12 mouse cellular contexts compared by ENCODE assay signal in the genomic region with DNA sequence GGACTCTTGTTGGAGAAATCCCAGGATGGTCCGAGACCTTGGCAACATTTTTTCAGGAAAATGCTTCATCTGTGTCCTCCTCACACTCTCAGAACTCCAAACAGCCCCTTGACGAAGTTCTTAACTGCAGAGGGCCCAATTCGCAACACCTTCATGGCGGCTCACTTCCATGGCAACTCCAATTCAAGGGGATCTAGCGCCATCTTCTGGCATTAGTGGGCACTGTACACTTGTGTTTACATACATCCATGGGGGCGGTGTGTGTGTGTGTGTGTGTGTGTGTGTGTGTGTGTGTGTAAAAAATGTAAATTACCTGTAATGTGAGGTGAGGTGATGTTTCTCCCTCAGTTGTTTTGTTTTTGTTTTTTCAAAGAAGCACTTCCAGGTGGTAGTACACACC. TPM values are rescaled to one million over a fixed set of nuclear protein-coding genes. Genes with fewer than 3 reads are reported as not detected.
DNase-seq lines count a peak whose midpoint lies in the region; ATAC-seq and TF ChIP-seq lines count a peak whose summit lies in the region.
"Had no signal": no experiment of that assay in that cellular context is flagged by ENCODE, and none has a peak within 500 bp of the region (broad histone marks: within the 10 kb centered on the region; RNA-seq: fewer than 3 reads in every experiment).

No protein-coding gene starts in this region.

- H3K4me3 ChIP-seq in forebrain, postnatal 0 days (ENCODE audit: low read depth, low read length): no peak overlapping the region
- H3K4me3 ChIP-seq in forebrain, embryonic 16.5 days (replicated peaks; ENCODE audit: low read length): no peak overlapping the region
- H3K4me3 ChIP-seq in midbrain, postnatal 0 days (ENCODE audit: low read depth, low read length): no peak overlapping the region
- H3K4me3 ChIP-seq in midbrain, embryonic 11.5 days (ENCODE audit: low read depth, low read length): no peak overlapping the region
- no peak overlapping the region for H3K4me3 ChIP-seq in embryonic facial prominence, embryonic 11.5 days (ENCODE audit: low read depth, low read length)
- H3K4me3 ChIP-seq in forebrain, embryonic 14.5 days (ENCODE audit: low read depth, low read length): no peak overlapping the region
- H3K4me3 ChIP-seq: hindbrain, embryonic 13.5 days had no signal

- no peak overlapping the region for H3K27ac ChIP-seq in forebrain, postnatal 0 days (ENCODE audit: low read depth, low read length)
- no peak overlapping the region for H3K27ac ChIP-seq in forebrain, embryonic 16.5 days (ENCODE audit: low read length)
- no peak overlapping the region for H3K27ac ChIP-seq in midbrain, postnatal 0 days (ENCODE audit: low read depth, low read length)
- no peak overlapping the region for H3K27ac ChIP-seq in midbrain, embryonic 11.5 days (ENCODE audit: low read depth, low read length)
- H3K27ac ChIP-seq in embryonic facial prominence, embryonic 11.5 days (replicated peaks; ENCODE audit: low read depth, low read length): no peak overlapping the region
- H3K27ac ChIP-seq in forebrain, embryonic 14.5 days (ENCODE audit: low read depth, low read length): no peak overlapping the region
- H3K27ac ChIP-seq: hindbrain, embryonic 13.5 days had no signal

- H3K4me2 ChIP-seq in forebrain, postnatal 0 days (ENCODE audit: low read depth): no peak overlapping the region
- no peak overlapping the region for H3K4me2 ChIP-seq in forebrain, embryonic 16.5 days (ENCODE audit: low read length)
- no peak overlapping the region for H3K4me2 ChIP-seq in midbrain, postnatal 0 days (ENCODE audit: low read depth, low read length, poor library complexity, severe bottlenecking)
- H3K4me2 ChIP-seq in midbrain, embryonic 11.5 days: no peak overlapping the region
- no peak overlapping the region for H3K4me2 ChIP-seq in embryonic facial prominence, embryonic 11.5 days (ENCODE audit: low read depth, low read length)
- no peak overlapping the region for H3K4me2 ChIP-seq in forebrain, embryonic 14.5 days (ENCODE audit: low read length)
- H3K4me2 ChIP-seq: hindbrain, embryonic 13.5 days had no signal

- DNase-seq in forebrain, postnatal 0 days: no peak
- DNase-seq in midbrain, postnatal 0 days (ENCODE audit: low spot score): peak; percentile 17
- DNase-seq in midbrain, embryonic 11.5 days (ENCODE audit: low spot score, missing footprints): no peak
- peak; percentile 49 for DNase-seq in embryonic facial prominence, embryonic 11.5 days (ENCODE audit: low spot score)
- no peak for DNase-seq in cerebellum, adult 11-12 months
- no peak for DNase-seq in forebrain, embryonic 14.5 days (ENCODE audit: low spot score)
- DNase-seq: cerebellum, adult 9-11 months had no signal

- no peak overlapping the region for H3K9ac ChIP-seq in forebrain, postnatal 0 days
- H3K9ac ChIP-seq in forebrain, embryonic 16.5 days (replicated peaks; ENCODE audit: low read depth, low read length): no peak overlapping the region
- no peak overlapping the region for H3K9ac ChIP-seq in midbrain, postnatal 0 days (replicated peaks; ENCODE audit: low read length, poor library complexity, severe bottlenecking)
- H3K9ac ChIP-seq in midbrain, embryonic 11.5 days (ENCODE audit: low read length): no peak overlapping the region
- H3K9ac ChIP-seq in embryonic facial prominence, embryonic 11.5 days (replicated peaks; ENCODE audit: low read length): no peak overlapping the region
- no peak overlapping the region for H3K9ac ChIP-seq in forebrain, embryonic 14.5 days (ENCODE audit: low read length)
- H3K9ac ChIP-seq: hindbrain, embryonic 13.5 days had no signal

- 47% methylated on average over 6 of the region's 6 CpGs for WGBS in forebrain, postnatal 0 days
- 52% methylated on average over 6 of the region's 6 CpGs for WGBS in forebrain, embryonic 16.5 days
- WGBS in midbrain, postnatal 0 days: 48% methylated on average over 6 of the region's 6 CpGs
- WGBS in midbrain, embryonic 11.5 days: 59% methylated on average over 6 of the region's 6 CpGs
- WGBS in embryonic facial prominence, embryonic 11.5 days: 53% methylated on average over 6 of the region's 6 CpGs
- WGBS in forebrain, embryonic 14.5 days: 49% methylated on average over 6 of the region's 6 CpGs

- no peaks in the 10 kb centered on the region for H3K27me3 ChIP-seq in forebrain, postnatal 0 days (ENCODE audit: insufficient read depth, low read length)
- H3K27me3 ChIP-seq in forebrain, embryonic 16.5 days (replicated peaks; ENCODE audit: control insufficient read depth, insufficient read depth, low read length): no peaks in the 10 kb centered on the region
- no peaks in the 10 kb centered on the region; the same call in 1 of the 2 replicates for H3K27me3 ChIP-seq in midbrain, postnatal 0 days (ENCODE audit: insufficient read depth, low read length)
- H3K27me3 ChIP-seq in midbrain, embryonic 11.5 days (ENCODE audit: control insufficient read depth, insufficient read depth, low read length): no peaks in the 10 kb centered on the region
- H3K27me3 ChIP-seq in embryonic facial prominence, embryonic 11.5 days (ENCODE audit: control insufficient read depth, insufficient read depth, low read length): no peaks in the 10 kb centered on the region
- no peaks in the 10 kb centered on the region for H3K27me3 ChIP-seq in forebrain, embryonic 14.5 days (replicated peaks; ENCODE audit: control insufficient read depth, insufficient read depth, low read length)

- H3K4me1 ChIP-seq in forebrain, postnatal 0 days (ENCODE audit: insufficient read depth): no peaks in the 10 kb centered on the region
- H3K4me1 ChIP-seq in forebrain, embryonic 16.5 days (replicated peaks; ENCODE audit: control insufficient read depth, insufficient read depth, low read length): no peaks in the 10 kb centered on the region
- no peaks in the 10 kb centered on the region for H3K4me1 ChIP-seq in midbrain, postnatal 0 days (ENCODE audit: insufficient read depth, low read length)
- H3K4me1 ChIP-seq in midbrain, embryonic 11.5 days (ENCODE audit: control insufficient read depth, insufficient read depth, low read length): no peaks in the 10 kb centered on the region
- H3K4me1 ChIP-seq in embryonic facial prominence, embryonic 11.5 days (ENCODE audit: control insufficient read depth, insufficient read depth, low read length): no peaks in the 10 kb centered on the region
- H3K4me1 ChIP-seq in forebrain, embryonic 14.5 days (ENCODE audit: control insufficient read depth, insufficient read depth, low read length): no peaks in the 10 kb centered on the region
- H3K4me1 ChIP-seq: hindbrain, embryonic 13.5 days had no signal

- peak; percentile 49 for TF ChIP-seq CTCF in forebrain, postnatal 0 days (IDR thresholded peaks at IDR 0.05; ENCODE audit: low read depth)
- TF ChIP-seq CTCF in midbrain, postnatal 0 days (IDR thresholded peaks at IDR 0.05): peak; percentile 62

- ATAC-seq in forebrain, postnatal 0 days: no peak
- ATAC-seq in forebrain, embryonic 16.5 days: no peak
- ATAC-seq in midbrain, postnatal 0 days (ENCODE audit: low FRiP score): no peak
- ATAC-seq in midbrain, embryonic 11.5 days (ENCODE audit: low FRiP score): no peak
- ATAC-seq in embryonic facial prominence, embryonic 11.5 days (replicated peaks; ENCODE audit: insufficient number of reproducible peaks, low FRiP score, low TSS enrichment, low read depth): no peak
- ATAC-seq in megakaryocyte, adult 5-6 weeks (ENCODE audit: poor library complexity, severe bottlenecking): no peak
- ATAC-seq in forebrain, embryonic 14.5 days: no peak

- H3K36me3 ChIP-seq in forebrain, postnatal 0 days (ENCODE audit: insufficient read depth): no peaks in the 10 kb centered on the region
- no peaks in the 10 kb centered on the region for H3K36me3 ChIP-seq in forebrain, embryonic 16.5 days (ENCODE audit: control insufficient read depth, insufficient read depth)
- H3K36me3 ChIP-seq in midbrain, postnatal 0 days (ENCODE audit: insufficient read depth, low read length): no peaks in the 10 kb centered on the region
- H3K36me3 ChIP-seq in midbrain, embryonic 11.5 days (ENCODE audit: control insufficient read depth, insufficient read depth, low read length): no peaks in the 10 kb centered on the region
- no peaks in the 10 kb centered on the region for H3K36me3 ChIP-seq in embryonic facial prominence, embryonic 11.5 days (replicated peaks; ENCODE audit: control insufficient read depth, insufficient read depth, low read depth, low read length)
- no peaks in the 10 kb centered on the region for H3K36me3 ChIP-seq in forebrain, embryonic 14.5 days (ENCODE audit: control insufficient read depth, insufficient read depth, low read length)
- H3K36me3 ChIP-seq: hindbrain, embryonic 13.5 days had no signal

- H3K9me3 ChIP-seq in forebrain, postnatal 0 days (ENCODE audit: low read length): no peaks in the 10 kb centered on the region
- H3K9me3 ChIP-seq in forebrain, embryonic 16.5 days (ENCODE audit: control insufficient read depth, low read length): no peaks in the 10 kb centered on the region
- no peaks in the 10 kb centered on the region for H3K9me3 ChIP-seq in midbrain, postnatal 0 days (ENCODE audit: low read length)
- no peaks in the 10 kb centered on the region for H3K9me3 ChIP-seq in midbrain, embryonic 11.5 days (ENCODE audit: control insufficient read depth, low read length)
- H3K9me3 ChIP-seq in embryonic facial prominence, embryonic 11.5 days (replicated peaks; ENCODE audit: control insufficient read depth, low read length): no peaks in the 10 kb centered on the region
- H3K9me3 ChIP-seq in forebrain, embryonic 14.5 days (replicated peaks; ENCODE audit: control insufficient read depth, low read length): no peaks in the 10 kb centered on the region
- H3K9me3 ChIP-seq: hindbrain, embryonic 13.5 days had no signal

RNA-seq across cellular contexts. Expression of gene Arpc1a, which starts 12.3 kb away (rescaled TPM):
- total RNA-seq in forebrain, postnatal 0 days (2014; rRNA removed): 146 and 156 TPM in 2 replicates
- polyA plus RNA-seq in forebrain, postnatal 0 days (2015; fragmentation: Nextera tagmentation; extraction: Ambion mirVana): 246 and 273 TPM in 2 replicates
- 247 and 259 TPM in 2 replicates for polyA plus RNA-seq in forebrain, embryonic 16.5 days (2015; fragmentation: Nextera tagmentation; extraction: Ambion mirVana)
- 148 and 151 TPM in 2 replicates for total RNA-seq in midbrain, postnatal 0 days (2014; rRNA removed)
- polyA plus RNA-seq in midbrain, postnatal 0 days (2015; fragmentation: Nextera tagmentation; extraction: Ambion mirVana): 238 and 244 TPM in 2 replicates
- 179 and 183 TPM in 2 replicates for polyA plus RNA-seq in midbrain, embryonic 11.5 days (2014; fragmentation: Nextera tagmentation; extraction: Ambion mirVana)
- 157 and 161 TPM in 2 replicates for polyA plus RNA-seq in embryonic facial prominence, embryonic 11.5 days (2014; fragmentation: Nextera tagmentation; extraction: Ambion mirVana)
- total RNA-seq in megakaryocyte, adult 5-6 weeks (2015): 98.2 and 102 TPM in 2 replicates
- 65.2 and 77.0 TPM in 2 replicates for total RNA-seq in megakaryocyte, adult 5-6 weeks (2017)
- polyA plus RNA-seq in forebrain, embryonic 14.5 days (2014; fragmentation: Nextera tagmentation; extraction: Ambion mirVana): 241 and 263 TPM in 2 replicates

RNA-seq across cellular contexts. Expression of gene Kpna7, which starts 12.5 kb away (rescaled TPM):
- 0.46 TPM in 1 of 2 replicates, not detected in the other for total RNA-seq in forebrain, postnatal 0 days (2014; rRNA removed)
- not detected in 2 replicates for polyA plus RNA-seq in forebrain, postnatal 0 days (2015; fragmentation: Nextera tagmentation; extraction: Ambion mirVana)
- not detected in 2 replicates for polyA plus RNA-seq in forebrain, embryonic 16.5 days (2015; fragmentation: Nextera tagmentation; extraction: Ambion mirVana)
- not detected in 2 replicates for total RNA-seq in midbrain, postnatal 0 days (2014; rRNA removed)
- not detected in 2 replicates for polyA plus RNA-seq in midbrain, postnatal 0 days (2015; fragmentation: Nextera tagmentation; extraction: Ambion mirVana)
- not detected in 2 replicates for polyA plus RNA-seq in midbrain, embryonic 11.5 days (2014; fragmentation: Nextera tagmentation; extraction: Ambion mirVana)
- polyA plus RNA-seq in embryonic facial prominence, embryonic 11.5 days (2014; fragmentation: Nextera tagmentation; extraction: Ambion mirVana): not detected in 2 replicates
- total RNA-seq in megakaryocyte, adult 5-6 weeks (2015): not detected in 2 replicates
- not detected in 2 replicates for total RNA-seq in megakaryocyte, adult 5-6 weeks (2017)
- not detected in 2 replicates for polyA plus RNA-seq in forebrain, embryonic 14.5 days (2014; fragmentation: Nextera tagmentation; extraction: Ambion mirVana)
- total RNA-seq: left cerebral cortex, adult 18-20 months had no signal
- polyA plus RNA-seq: hindbrain, embryonic 13.5 days; neural tube, embryonic 14.5 days had no signal

RNA-seq across cellular contexts. Expression of gene 1700018F24Rik, which starts 28.6 kb away (rescaled TPM):
- not detected in 2 replicates for total RNA-seq in forebrain, postnatal 0 days (2014; rRNA removed)
- not detected in 2 replicates for polyA plus RNA-seq in forebrain, postnatal 0 days (2015; fragmentation: Nextera tagmentation; extraction: Ambion mirVana)
- polyA plus RNA-seq in forebrain, embryonic 16.5 days (2015; fragmentation: Nextera tagmentation; extraction: Ambion mirVana): not detected in 2 replicates
- not detected in 2 replicates for total RNA-seq in midbrain, postnatal 0 days (2014; rRNA removed)
- not detected in 2 replicates for polyA plus RNA-seq in midbrain, postnatal 0 days (2015; fragmentation: Nextera tagmentation; extraction: Ambion mirVana)
- not detected in 2 replicates for polyA plus RNA-seq in midbrain, embryonic 11.5 days (2014; fragmentation: Nextera tagmentation; extraction: Ambion mirVana)
- polyA plus RNA-seq in embryonic facial prominence, embryonic 11.5 days (2014; fragmentation: Nextera tagmentation; extraction: Ambion mirVana): not detected in 2 replicates
- not detected in 2 replicates for total RNA-seq in megakaryocyte, adult 5-6 weeks (2015)
- not detected in 2 replicates for total RNA-seq in megakaryocyte, adult 5-6 weeks (2017)
- polyA plus RNA-seq in forebrain, embryonic 14.5 days (2014; fragmentation: Nextera tagmentation; extraction: Ambion mirVana): not detected in 2 replicates
- total RNA-seq: left cerebral cortex, adult 18-20 months had no signal
- polyA plus RNA-seq: hindbrain, embryonic 13.5 days; neural tube, embryonic 14.5 days had no signal

RNA-seq across cellular contexts. Expression of gene Gm4871, which starts 38.8 kb away (rescaled TPM):
- total RNA-seq in forebrain, postnatal 0 days (2014; rRNA removed): not detected in 2 replicates
- polyA plus RNA-seq in forebrain, postnatal 0 days (2015; fragmentation: Nextera tagmentation; extraction: Ambion mirVana): not detected in 2 replicates
- not detected in 2 replicates for polyA plus RNA-seq in forebrain, embryonic 16.5 days (2015; fragmentation: Nextera tagmentation; extraction: Ambion mirVana)
- total RNA-seq in midbrain, postnatal 0 days (2014; rRNA removed): not detected in 2 replicates
- polyA plus RNA-seq in midbrain, postnatal 0 days (2015; fragmentation: Nextera tagmentation; extraction: Ambion mirVana): not detected in 2 replicates
- polyA plus RNA-seq in midbrain, embryonic 11.5 days (2014; fragmentation: Nextera tagmentation; extraction: Ambion mirVana): not detected in 2 replicates
- not detected in 2 replicates for polyA plus RNA-seq in embryonic facial prominence, embryonic 11.5 days (2014; fragmentation: Nextera tagmentation; extraction: Ambion mirVana)
- not detected in 2 replicates for total RNA-seq in megakaryocyte, adult 5-6 weeks (2015)
- total RNA-seq in megakaryocyte, adult 5-6 weeks (2017): not detected in 2 replicates
- polyA plus RNA-seq in forebrain, embryonic 14.5 days (2014; fragmentation: Nextera tagmentation; extraction: Ambion mirVana): not detected in 2 replicates
- total RNA-seq: left cerebral cortex, adult 18-20 months had no signal
- polyA plus RNA-seq: hindbrain, embryonic 13.5 days; neural tube, embryonic 14.5 days had no signal

RNA-seq across cellular contexts. Expression of gene Arpc1b, which starts 42.7 kb away (rescaled TPM):
- 28.6 and 34.2 TPM in 2 replicates for total RNA-seq in forebrain, postnatal 0 days (2014; rRNA removed)
- 59.9 and 67.1 TPM in 2 replicates for polyA plus RNA-seq in forebrain, postnatal 0 days (2015; fragmentation: Nextera tagmentation; extraction: Ambion mirVana)
- polyA plus RNA-seq in forebrain, embryonic 16.5 days (2015; fragmentation: Nextera tagmentation; extraction: Ambion mirVana): 62.2 and 63.7 TPM in 2 replicates
- total RNA-seq in midbrain, postnatal 0 days (2014; rRNA removed): 32.4 TPM in 2 replicates
- 53.7 and 56.0 TPM in 2 replicates for polyA plus RNA-seq in midbrain, postnatal 0 days (2015; fragmentation: Nextera tagmentation; extraction: Ambion mirVana)
- 44.3 and 48.3 TPM in 2 replicates for polyA plus RNA-seq in midbrain, embryonic 11.5 days (2014; fragmentation: Nextera tagmentation; extraction: Ambion mirVana)
- polyA plus RNA-seq in embryonic facial prominence, embryonic 11.5 days (2014; fragmentation: Nextera tagmentation; extraction: Ambion mirVana): 55.5 and 65.0 TPM in 2 replicates
- 361 and 425 TPM in 2 replicates for total RNA-seq in megakaryocyte, adult 5-6 weeks (2015)
- 297 and 318 TPM in 2 replicates for total RNA-seq in megakaryocyte, adult 5-6 weeks (2017)
- 48.8 and 50.3 TPM in 2 replicates for polyA plus RNA-seq in forebrain, embryonic 14.5 days (2014; fragmentation: Nextera tagmentation; extraction: Ambion mirVana)

Comparison
In these comparisons a context has a peak if more than half of its experiments do, and no peak if none do; other contexts are left out.
1. DNase-seq: peak in midbrain, postnatal 0 days (single experiment) and embryonic facial prominence, embryonic 11.5 days (single experiment); none in forebrain, postnatal 0 days (single experiment), midbrain, embryonic 11.5 days (single experiment), cerebellum, adult 11-12 months (single experiment) and forebrain, embryonic 14.5 days (single experiment).